Mouse (Mus musculus) liver, postnatal 0 days (tissue): ENCODE data around the gene Cda. TPM values are rescaled to one million over a fixed set of nuclear protein-coding genes. Genes with fewer than 3 reads are reported as not detected.

ENCODE experiments used
- ATAC-seq: fragments of 200-750 bp; cut with Nextera tagmentation; 2 replicates; pipeline ENCODE4 v1.8.0; 2017; ENCODE audit warnings: mild to moderate bottlenecking, moderate library complexity
- DNase-seq: peaks from one replicate; pipeline ENCODE4 v3.0.0-alpha.2; 2016
- H3K27ac ChIP-seq: fragments of 300-500 bp; sonication (generic); 2 replicates; pipeline ENCODE4 v1.5.1; 2014; ENCODE audit warnings: antibody characterized with exemption, moderate library complexity, mild to moderate bottlenecking, low read depth
- H3K27me3 ChIP-seq: fragments of 300-500 bp; sonication (generic); 2 replicates; pipeline ENCODE4 v1.6.1; 2014; ENCODE audit warnings: low read length, control low read depth, mixed read lengths; ENCODE audit not compliant: insufficient read depth
- H3K36me3 ChIP-seq: fragments of 300-500 bp; sonication (generic); replicated peaks from 2 replicates; pipeline ENCODE4 v1.6.1; 2014; ENCODE audit warnings: mild to moderate bottlenecking, control low read depth, low read length, moderate library complexity, mixed read lengths; ENCODE audit not compliant: insufficient read depth
- H3K4me1 ChIP-seq: fragments of 300-500 bp; sonication (generic); 2 replicates; pipeline ENCODE4 v1.6.1; 2014; ENCODE audit warnings: antibody characterized with exemption, mild to moderate bottlenecking, control low read depth; ENCODE audit not compliant: insufficient read depth
- H3K4me2 ChIP-seq: fragments of 300-500 bp; sonication (generic); 2 replicates; pipeline ENCODE4 v1.6.1; 2014; ENCODE audit warnings: low read depth, mild to moderate bottlenecking, low read length, moderate library complexity, mixed read lengths
- H3K4me3 ChIP-seq: fragments of 300-500 bp; sonication (generic); 2 replicates; pipeline ENCODE4 v1.5.1; 2014; ENCODE audit warnings: low read depth, low read length
- H3K9ac ChIP-seq: fragments of 300-500 bp; sonication (generic); replicated peaks from 2 replicates; pipeline ENCODE4 v1.6.1; 2014; ENCODE audit warnings: mild to moderate bottlenecking, moderate library complexity
- H3K9me3 ChIP-seq: fragments of 300-500 bp; sonication (generic); 2 replicates; pipeline ENCODE4 v1.6.1; 2016; ENCODE audit warnings: mild to moderate bottlenecking, control low read depth, low read length, mixed read lengths
- CTCF ChIP-seq: sonication (generic); IDR thresholded peaks from 2 replicates; pipeline ENCODE4 v1.5.1; 2016; ENCODE audit warnings: antibody characterized with exemption, low read depth
- EP300 ChIP-seq: IDR thresholded peaks from 2 replicates; pipeline ENCODE4 v1.6.1; 2016; ENCODE audit warnings: antibody characterized with exemption, low read depth, mild to moderate bottlenecking
- WGBS: fragments of 180-500 bp; shearing (Covaris S2); extraction: QIAGEN DNeasy Blood & Tissue Kit; methylation state at CpG from one replicate; pipeline ENCODE4 v1.1.7; 2014; ENCODE audit not compliant: insufficient replicate concordance; 5-methylcytosine and 5-hydroxymethylcytosine counted together
- polyA plus RNA-seq: library from polyadenylated mRNA; unstranded; fragments of >200 nt; fragmentation: Nextera tagmentation; extraction: Ambion mirVana; gene quantifications from 2 replicates; pipeline ENCODE4 v1.2.1, GENCODE M21; 2015

The Cda gene
- 17.7 and 24.2 TPM in 2 replicates for polyA plus RNA-seq

GRCm38 (mm10) chr4:138367641-138368497, at the start of gene Cda:
Gene Cda, minus strand, starts transcription at chr4:138367992.
- Histone ChIP-seq H3K4me1 (peaks cover 5% of the 10 kb centered on the region; the same call in 1 of the 2 replicates), H3K9ac (peak within 1 kb of the TSS; percentile 65), H3K4me3 (peak within 1 kb of the TSS; percentile 52), H3K9me3 (no peaks in the 10 kb centered on the region), H3K27me3 (no peaks in the 10 kb centered on the region), H3K36me3 (no peaks in the 10 kb centered on the region), H3K4me2 (peak within 1 kb of the TSS; percentile 66), H3K27ac (peak within 1 kb of the TSS; percentile 72)
- WGBS: 5% methylated on average over 34 of the region's 34 CpGs
- TF ChIP-seq EP300 (no peak), CTCF (0 out of 2 replicates have a peak, but pooled peaks have one; percentile 1)
- ATAC-seq (peak; percentile 86), DNase-seq (peak; percentile 88)

GRCm38 (mm10) chr4:138416414-138416813, 48.6 kb upstream of the Cda start:
- no peak for TF ChIP-seq EP300
- TF ChIP-seq CTCF: 0 out of 2 replicates have a peak, but pooled peaks have one; percentile 2
- H3K4me1 ChIP-seq: no peaks in the 10 kb centered on the region
- H3K9me3 ChIP-seq: no peaks in the 10 kb centered on the region
- 0 out of 2 replicates have a peak, but pooled peaks cover 2% of the 10 kb centered on the region for H3K27me3 ChIP-seq
- no peak overlapping the region for H3K4me2 ChIP-seq
- H3K27ac ChIP-seq: no peak overlapping the region
- ATAC-seq: no peak
- H3K4me3 ChIP-seq: no peak overlapping the region
- 48% methylated on average over 5 of the region's 5 CpGs for WGBS
- no peaks in the 10 kb centered on the region for H3K36me3 ChIP-seq
- no peak overlapping the region for H3K9ac ChIP-seq
- DNase-seq: no peak

GRCm38 (mm10) chr4:138415991-138416390, 48.2 kb upstream of the Cda start:
- no peaks in the 10 kb centered on the region for H3K9me3 ChIP-seq
- ATAC-seq: no peak
- no peak overlapping the region for H3K4me2 ChIP-seq
- H3K36me3 ChIP-seq: no peaks in the 10 kb centered on the region
- TF ChIP-seq CTCF (no peak), EP300 (no peak)
- no peak for DNase-seq
- no peak overlapping the region for H3K4me3 ChIP-seq
- no peak overlapping the region for H3K9ac ChIP-seq
- no peak overlapping the region for H3K27ac ChIP-seq
- no peaks in the 10 kb centered on the region for H3K4me1 ChIP-seq
- H3K27me3 ChIP-seq: 0 out of 2 replicates have a peak, but pooled peaks cover 2% of the 10 kb centered on the region
- 69% methylated on average over 3 of the region's 3 CpGs for WGBS

- no peak overlapping the region for H3K9ac ChIP-seq
- TF ChIP-seq CTCF (no peak), EP300 (no peak)
- no peak for DNase-seq
- H3K4me2 ChIP-seq: no peak overlapping the region
- H3K4me3 ChIP-seq: no peak overlapping the region
- no peaks in the 10 kb centered on the region for H3K36me3 ChIP-seq
- H3K9me3 ChIP-seq: no peaks in the 10 kb centered on the region
- no peak overlapping the region for H3K27ac ChIP-seq
- H3K4me1 ChIP-seq: no peaks in the 10 kb centered on the region
- ATAC-seq: no peak
- 0 out of 2 replicates have a peak, but pooled peaks cover 2% of the 10 kb centered on the region for H3K27me3 ChIP-seq
- 30% methylated on average over 6 of the region's 6 CpGs for WGBS
Measured at GRCm38 (mm10) chr4:138414725-138415124, 46.9 kb upstream of the Cda start.

GRCm38 (mm10) chr4:138411504-138412121, 43.8 kb upstream of the Cda start:
- Histone ChIP-seq H3K4me1 (no peaks in the 10 kb centered on the region), H3K9ac (no peak overlapping the region), H3K4me2 (no peak overlapping the region), H3K9me3 (no peaks in the 10 kb centered on the region), H3K36me3 (no peaks in the 10 kb centered on the region), H3K27ac (no peak overlapping the region), H3K4me3 (no peak overlapping the region), H3K27me3 (0 out of 2 replicates have a peak, but pooled peaks cover 6% of the 10 kb centered on the region)
- WGBS: 49% methylated on average over 7 of the region's 7 CpGs
- DNase-seq (no peak), ATAC-seq (no peak)
- TF ChIP-seq CTCF (no peak), EP300 (no peak)

GRCm38 (mm10) chr4:138411011-138411410, 43.2 kb upstream of the Cda start:
- WGBS: 32% methylated on average over 5 of the region's 5 CpGs
- TF ChIP-seq CTCF (no peak), EP300 (no peak)
- H3K9me3 ChIP-seq: no peaks in the 10 kb centered on the region
- H3K4me3 ChIP-seq: no peak overlapping the region
- H3K4me1 ChIP-seq: no peaks in the 10 kb centered on the region
- no peaks in the 10 kb centered on the region for H3K36me3 ChIP-seq
- no peak overlapping the region for H3K4me2 ChIP-seq
- H3K9ac ChIP-seq: no peak overlapping the region
- DNase-seq (no peak), ATAC-seq (no peak)
- H3K27ac ChIP-seq: no peak overlapping the region
- H3K27me3 ChIP-seq: 0 out of 2 replicates have a peak, but pooled peaks cover 6% of the 10 kb centered on the region
